Mouse (Mus musculus) G1E (cell line): ENCODE measurements around the gene Tut7. TPM values are rescaled to one million over a fixed set of nuclear protein-coding genes. Genes with fewer than 3 reads are reported as not detected.
"Not testable (repeated sequence)": the region's sequence is repeated elsewhere in the genome, so short reads cannot be mapped to it uniquely, and the experiment has no call there.

ENCODE experiments used
- ATAC-seq: 2 replicates; pipeline ENCODE4 v1.8.0; 2016; ENCODE audit warnings: mild to moderate bottlenecking; ENCODE audit not compliant: insufficient number of reproducible peaks, poor library complexity, low FRiP score, severe bottlenecking; ENCODE audit errors: extremely low read depth
- DNase-seq: peaks from one replicate; pipeline ENCODE4 v3.0.0; 2012; ENCODE audit warnings: low spot score
- H3K27me3 ChIP-seq: 2 replicates; pipeline ENCODE4 v1.6.1; 2012; ENCODE audit warnings: mild to moderate bottlenecking, low read length, inconsistent platforms; ENCODE audit not compliant: insufficient read depth
- H3K36me3 ChIP-seq: replicated peaks from 2 replicates; pipeline ENCODE3; 2012; ENCODE audit warnings: mild to moderate bottlenecking, inconsistent platforms
- H3K4me1 ChIP-seq: 2 replicates; pipeline ENCODE4 v1.6.1; 2012; ENCODE audit warnings: low read depth, low read length, inconsistent platforms, mixed read lengths; ENCODE audit not compliant: insufficient read depth
- H3K4me3 ChIP-seq: 2 replicates; pipeline ENCODE4 v1.5.1; 2012; ENCODE audit warnings: low read depth, mild to moderate bottlenecking, inconsistent platforms, low read length, moderate library complexity, mixed read lengths
- H3K9me3 ChIP-seq: replicated peaks from 2 replicates; pipeline ENCODE4 v1.6.1; 2012; ENCODE audit warnings: inconsistent platforms
- CTCF ChIP-seq: IDR thresholded peaks from 2 replicates; pipeline ENCODE4 v1.5.1; 2012; ENCODE audit warnings: low read depth, low read length, inconsistent platforms, mixed read lengths
- GATA1 ChIP-seq: IDR thresholded peaks from 2 replicates; pipeline ENCODE4 v1.6.1; 2012; ENCODE audit warnings: borderline replicate concordance, low read length, inconsistent platforms, mixed read lengths
- GATA2 ChIP-seq: IDR thresholded peaks from 2 replicates; pipeline ENCODE4 v1.6.1; 2012; ENCODE audit warnings: low read depth, low read length, inconsistent platforms, borderline replicate concordance
- POLR2AphosphoS5 ChIP-seq: IDR thresholded peaks from 2 replicates; pipeline ENCODE4 v1.6.1; 2012; ENCODE audit warnings: low read depth, low read length, inconsistent platforms; ENCODE audit not compliant: insufficient replicate concordance
- TAL1 ChIP-seq: conservative IDR thresholded peaks from 2 replicates; pipeline ENCODE4 v1.6.1; 2012; ENCODE audit warnings: low read depth, low read length, inconsistent platforms, mixed read lengths
- polyA plus RNA-seq: library from polyadenylated mRNA; stranded (reverse); fragments of >175 nt; gene quantifications from 2 replicates; pipeline ENCODE4 v1.2.3, GENCODE M21; 2012
- total RNA-seq, 2 experiments: library from RNA; stranded (forward) in 1 of 2; stranded (reverse) in 1 of 2; fragments of 200-1000 nt in 1 of 2; fragments of >200 nt in 1 of 2; fragmentation: Nextera tagmentation in 1 of 2; gene quantifications; 2 replicates each; pipeline ENCODE4 v1.2.3; 2014 to 2017

The Tut7 gene
- total and polyA plus RNA-seq, 3 experiments, result 66.1 to 232 (median 194) TPM

DNA sequence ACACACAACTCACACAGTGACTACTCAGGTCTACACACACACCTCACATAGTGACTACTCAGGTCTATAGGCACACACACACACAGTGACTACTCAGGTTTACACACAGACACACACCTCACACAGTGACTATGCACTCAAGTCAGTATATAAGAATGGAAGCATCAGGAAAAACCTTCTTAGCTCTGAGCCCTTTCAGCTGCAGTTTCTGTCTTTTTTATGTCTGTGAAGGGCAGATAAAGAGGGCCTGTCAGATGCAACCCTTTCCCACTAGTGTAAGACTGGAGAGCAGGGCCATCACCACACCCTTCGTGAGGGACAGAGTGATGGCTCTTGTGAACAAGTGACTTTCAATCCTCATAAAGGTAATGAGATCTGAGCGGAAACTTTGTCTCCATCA lies 84.5 kb downstream of the Tut7 start:
- no peak for DNase-seq
- TF ChIP-seq CTCF (no peak), GATA1 (no peak), POLR2AphosphoS5 (no peak), GATA2 (no peak), TAL1 (no peak)
- no peak overlapping the region for H3K4me3 ChIP-seq

DNA sequence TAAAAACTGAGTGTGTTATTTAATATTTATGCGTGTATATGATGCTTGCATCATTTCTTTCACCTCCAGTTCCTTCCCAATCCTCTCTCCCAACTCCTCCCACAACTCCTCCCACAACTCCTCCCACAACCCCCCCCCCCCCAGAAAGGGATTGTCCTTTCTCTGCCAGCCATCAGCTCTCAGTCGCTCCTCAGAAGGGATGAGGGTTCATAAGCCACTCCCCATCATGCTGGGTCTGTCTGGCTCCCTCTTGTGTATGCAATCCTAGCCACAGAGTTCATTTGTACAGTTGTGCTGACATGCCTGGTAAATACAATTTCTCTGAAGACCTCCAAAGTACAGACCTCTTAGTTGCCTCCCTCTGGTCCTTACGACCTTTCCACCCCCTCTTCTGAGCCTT lies 87.8 kb downstream of the Tut7 start:
- TF ChIP-seq CTCF (no peak), GATA1 (no peak), POLR2AphosphoS5 (no peak), GATA2 (no peak), TAL1 (no peak)
- DNase-seq, result peak; percentile 68
- Histone ChIP-seq H3K9me3 (no peaks in the 10 kb centered on the region), H3K4me1 (peaks cover 65% of the 10 kb centered on the region), H3K27me3 (no peaks in the 10 kb centered on the region), H3K4me3 (no peak overlapping the region), H3K36me3 (no peaks in the 10 kb centered on the region)
- ATAC-seq, result peak; percentile 85

More for the DNA sequence above, 84.5 kb downstream of the Tut7 start:
- H3K4me1 ChIP-seq, result peaks cover 49% of the 10 kb centered on the region
- H3K27me3 ChIP-seq, result peaks cover 10% of the 10 kb centered on the region
- no peaks in the 10 kb centered on the region for H3K36me3 ChIP-seq
- no peak for ATAC-seq
- no peaks in the 10 kb centered on the region for H3K9me3 ChIP-seq

DNA sequence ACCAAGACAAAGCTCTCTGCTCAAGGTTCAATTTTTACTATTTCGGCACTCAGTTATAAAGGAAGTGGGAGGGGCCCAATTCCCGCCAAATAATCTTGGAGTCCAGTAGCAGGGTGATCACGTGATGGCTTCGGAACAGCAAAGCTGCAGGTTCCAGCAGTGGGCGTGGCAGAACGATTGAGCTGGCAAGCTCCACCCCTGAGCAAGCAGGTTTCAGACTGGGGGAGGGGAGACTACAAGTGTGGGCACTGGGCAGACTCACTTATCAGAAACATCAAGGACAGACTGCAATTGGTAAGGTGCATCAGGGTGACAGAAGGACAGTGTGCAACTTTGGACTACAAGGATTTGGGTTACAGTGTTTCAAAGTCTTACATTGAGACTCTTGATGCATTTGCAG lies 88.6 kb downstream of the Tut7 start:
- 0 out of 2 replicates have a peak, but pooled peaks have one; percentile 11 for ATAC-seq
- H3K36me3 ChIP-seq, H3K9me3 ChIP-seq, DNase-seq, H3K27me3 ChIP-seq: not testable (repeated sequence)
- peaks cover 62% of the 10 kb centered on the region for H3K4me1 ChIP-seq
- H3K4me3 ChIP-seq, result peak overlapping the region; percentile 28; the same call in 1 of the 2 replicates

- ATAC-seq, result no peak
- peaks cover 64% of the 10 kb centered on the region for H3K4me1 ChIP-seq
- H3K36me3 ChIP-seq, result no peaks in the 10 kb centered on the region
- no peaks in the 10 kb centered on the region; the same call in 1 of the 2 replicates for H3K27me3 ChIP-seq
- TF ChIP-seq GATA1, result no peak
- no peak for TF ChIP-seq CTCF
- no peak for TF ChIP-seq POLR2AphosphoS5
- TF ChIP-seq TAL1, result no peak
- no peak for TF ChIP-seq GATA2
- peak overlapping the region; percentile 45; the same call in 1 of the 2 replicates for H3K4me3 ChIP-seq
- no peaks in the 10 kb centered on the region for H3K9me3 ChIP-seq
- DNase-seq, result no peak
Observed at GRCm38 (mm10) chr13:59733936-59734335, 89.0 kb downstream of the Tut7 start.

- no peak for DNase-seq
- Histone ChIP-seq H3K9me3 (no peaks in the 10 kb centered on the region), H3K4me3 (no peak within 1 kb of the TSS), H3K4me1 (peaks cover 66% of the 10 kb centered on the region), H3K36me3 (no peaks in the 10 kb centered on the region), H3K27me3 (peaks cover 2% of the 10 kb centered on the region; the same call in 1 of the 2 replicates)
- no peak for TF ChIP-seq TAL1
- no peak for TF ChIP-seq CTCF
- no peak for TF ChIP-seq POLR2AphosphoS5
- no peak for TF ChIP-seq GATA1
- no peak for TF ChIP-seq GATA2
- ATAC-seq, result no peak
Observed at GRCm38 (mm10) chr13:59731652-59732051, 91.3 kb downstream of the Tut7 start, which contains the start of gene Spata31d1d. Gene Spata31d1d, minus strand, starts transcription at chr13:59731752.

DNA sequence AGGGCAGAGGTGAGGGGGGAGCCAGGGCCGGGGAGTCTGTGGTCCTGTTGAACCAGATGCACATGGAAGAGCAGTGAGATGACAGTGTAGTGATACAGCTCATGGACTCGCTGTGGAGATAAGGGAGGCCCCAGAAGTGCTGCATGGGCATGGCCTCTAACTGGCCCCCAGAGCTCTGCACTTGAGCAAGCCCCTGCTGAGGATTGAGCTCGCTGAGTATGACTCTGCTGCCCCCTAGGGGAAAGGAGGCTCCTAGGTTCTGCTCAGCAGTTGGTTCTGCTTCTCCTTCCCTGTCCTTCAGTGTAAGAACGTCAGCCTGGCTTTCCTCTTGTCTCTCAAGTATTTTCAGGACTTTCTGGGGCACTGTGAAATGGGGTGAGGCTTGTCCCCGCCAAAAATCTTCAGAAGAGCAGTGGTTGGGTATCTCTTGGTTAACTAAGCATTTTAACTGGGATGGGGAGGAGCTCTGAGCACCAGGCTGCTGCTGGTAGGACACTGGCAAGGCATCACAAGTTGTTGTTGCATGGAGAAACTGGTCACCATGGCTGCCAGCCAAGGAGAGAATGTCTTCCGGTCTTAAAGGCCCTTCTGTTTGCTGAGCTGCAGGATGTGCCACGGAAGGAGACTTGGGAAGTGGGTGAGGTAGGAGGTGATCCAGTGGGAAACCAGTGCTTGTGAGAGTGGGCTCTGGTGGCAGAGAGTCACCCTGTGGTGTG lies 94.4 kb downstream of the Tut7 start:
- Histone ChIP-seq H3K36me3 (no peaks in the 10 kb centered on the region), H3K9me3 (no peaks in the 10 kb centered on the region), H3K4me1 (peaks cover 50% of the 10 kb centered on the region), H3K27me3 (peaks cover 14% of the 10 kb centered on the region; the same call in 1 of the 2 replicates), H3K4me3 (no peak overlapping the region)
- DNase-seq (peak; percentile 78), ATAC-seq (peak; percentile 86)
- TF ChIP-seq CTCF (peak; percentile 95), GATA2 (no peak)
